Mouse (Mus musculus): Measurements from ENCODE around the gene Nyap1. TPM values are rescaled to one million over a fixed set of nuclear protein-coding genes. Genes with fewer than 3 reads are reported as not detected.

The Nyap1 gene
- polyA plus RNA-seq, 1 experiment from 2014 or later: 1.9 TPM

DNA sequence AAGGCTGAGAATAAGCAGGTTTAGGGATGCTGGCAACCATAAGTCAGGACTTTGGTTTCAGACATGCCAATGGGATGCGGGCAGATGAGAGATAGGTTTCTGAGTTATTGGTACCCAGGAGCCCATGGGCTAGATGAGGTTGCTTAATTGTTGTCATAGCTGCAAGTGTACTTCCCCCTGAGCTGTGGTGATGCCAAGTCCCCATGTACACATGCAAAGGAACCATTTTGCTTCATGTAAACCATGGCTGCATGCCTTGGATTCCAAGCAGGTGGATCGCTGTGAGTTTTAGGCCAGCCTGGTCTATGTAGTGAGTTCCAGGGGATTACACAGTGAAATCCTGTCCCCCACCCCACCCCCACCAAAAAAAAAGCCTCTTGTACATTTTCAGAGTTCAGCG is 55.8 kb downstream of the Nyap1 start:
- peaks cover 9% of the 10 kb centered on the region for H3K4me1 ChIP-seq (replicated peaks; ENCODE audit: control insufficient read depth, insufficient read depth, low read length)
- no peak overlapping the region for H3K9ac ChIP-seq (ENCODE audit: low read length)
- no peak overlapping the region for H3K4me3 ChIP-seq (ENCODE audit: low read depth, low read length)
- no peaks in the 10 kb centered on the region for H3K27me3 ChIP-seq (replicated peaks; ENCODE audit: control insufficient read depth, insufficient read depth, low read length)
- no peak overlapping the region for H3K4me2 ChIP-seq (ENCODE audit: low read length)
- no peak for DNase-seq (ENCODE audit: low spot score)
- H3K36me3 ChIP-seq (ENCODE audit: control insufficient read depth, insufficient read depth, low read length): 0 out of 2 replicates have a peak, but pooled peaks cover 3% of the 10 kb centered on the region
- no peaks in the 10 kb centered on the region for H3K9me3 ChIP-seq (ENCODE audit: control insufficient read depth, low read length)
- no peak for ATAC-seq (replicated peaks; ENCODE audit: low FRiP score, low TSS enrichment, low read depth)
- no peak overlapping the region for H3K27ac ChIP-seq (ENCODE audit: low read depth)
- WGBS: 95% methylated on average over 3 of the region's 3 CpGs

DNA sequence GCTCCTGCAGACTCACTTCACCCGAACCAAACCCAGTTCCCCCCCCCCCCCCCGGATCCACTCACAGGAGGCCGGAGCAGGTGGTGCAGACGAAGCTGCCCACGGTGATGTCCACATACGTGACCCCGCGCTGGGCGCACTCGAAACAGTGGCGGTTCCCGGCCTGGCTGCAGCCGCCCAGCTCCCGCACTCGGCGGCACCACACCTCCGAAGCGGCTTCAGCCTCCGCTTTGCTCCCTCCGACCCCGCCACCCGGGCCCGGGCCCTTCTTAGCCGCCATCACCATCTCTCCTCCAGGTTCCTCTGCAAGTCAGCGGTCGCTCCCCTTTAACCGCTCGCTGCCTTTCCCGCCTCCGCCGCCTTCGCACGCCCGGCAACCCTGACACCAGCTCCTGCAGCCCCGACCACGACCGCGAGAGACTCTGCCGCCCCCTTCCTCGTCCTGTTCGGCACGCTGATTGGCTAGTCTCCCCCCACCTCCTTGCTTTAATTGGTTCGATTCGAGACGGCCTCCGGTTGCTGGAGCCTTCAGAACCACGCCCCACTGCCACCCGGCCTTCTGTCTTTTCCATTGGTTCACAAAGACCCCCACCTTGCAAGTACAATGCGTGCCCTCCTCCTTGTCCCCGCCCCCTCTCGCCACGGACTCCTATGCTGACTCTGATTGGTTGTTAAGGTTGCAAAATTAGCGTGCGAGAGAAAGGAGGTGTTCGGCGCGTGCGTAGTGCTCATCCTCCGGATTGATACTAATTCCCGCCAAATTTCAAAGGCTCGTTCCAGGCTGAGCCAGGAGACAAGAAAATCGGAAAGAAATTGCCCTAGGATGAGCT is 56.9 kb downstream of the Nyap1 start, which contains the start of gene Agfg2:
Gene Agfg2 (minus strand): TSS at position 433 of the 830 bp plus-strand sequence.
- H3K4me3 ChIP-seq (ENCODE audit: low read depth, low read length): peak within 1 kb of the TSS; percentile 63
- H3K4me2 ChIP-seq (ENCODE audit: low read length): peak within 1 kb of the TSS; percentile 85
- H3K9ac ChIP-seq (ENCODE audit: low read length): peak within 1 kb of the TSS; percentile 56
- peak within 1 kb of the TSS; percentile 54; the same call in 1 of the 2 replicates for H3K27ac ChIP-seq (ENCODE audit: low read depth)
- under 1% methylated on average over 62 of the region's 62 CpGs for WGBS
- no peaks in the 10 kb centered on the region for H3K9me3 ChIP-seq (ENCODE audit: control insufficient read depth, low read length)
- H3K27me3 ChIP-seq (replicated peaks; ENCODE audit: control insufficient read depth, insufficient read depth, low read length): no peaks in the 10 kb centered on the region
- peak; percentile 94 for DNase-seq (ENCODE audit: low spot score)
- 0 out of 2 replicates have a peak, but pooled peaks cover 6% of the 10 kb centered on the region for H3K36me3 ChIP-seq (ENCODE audit: control insufficient read depth, insufficient read depth, low read length)
- peak; percentile 98 for ATAC-seq (replicated peaks; ENCODE audit: low FRiP score, low TSS enrichment, low read depth)
- H3K4me1 ChIP-seq (replicated peaks; ENCODE audit: control insufficient read depth, insufficient read depth, low read length): peaks cover 9% of the 10 kb centered on the region

DNA sequence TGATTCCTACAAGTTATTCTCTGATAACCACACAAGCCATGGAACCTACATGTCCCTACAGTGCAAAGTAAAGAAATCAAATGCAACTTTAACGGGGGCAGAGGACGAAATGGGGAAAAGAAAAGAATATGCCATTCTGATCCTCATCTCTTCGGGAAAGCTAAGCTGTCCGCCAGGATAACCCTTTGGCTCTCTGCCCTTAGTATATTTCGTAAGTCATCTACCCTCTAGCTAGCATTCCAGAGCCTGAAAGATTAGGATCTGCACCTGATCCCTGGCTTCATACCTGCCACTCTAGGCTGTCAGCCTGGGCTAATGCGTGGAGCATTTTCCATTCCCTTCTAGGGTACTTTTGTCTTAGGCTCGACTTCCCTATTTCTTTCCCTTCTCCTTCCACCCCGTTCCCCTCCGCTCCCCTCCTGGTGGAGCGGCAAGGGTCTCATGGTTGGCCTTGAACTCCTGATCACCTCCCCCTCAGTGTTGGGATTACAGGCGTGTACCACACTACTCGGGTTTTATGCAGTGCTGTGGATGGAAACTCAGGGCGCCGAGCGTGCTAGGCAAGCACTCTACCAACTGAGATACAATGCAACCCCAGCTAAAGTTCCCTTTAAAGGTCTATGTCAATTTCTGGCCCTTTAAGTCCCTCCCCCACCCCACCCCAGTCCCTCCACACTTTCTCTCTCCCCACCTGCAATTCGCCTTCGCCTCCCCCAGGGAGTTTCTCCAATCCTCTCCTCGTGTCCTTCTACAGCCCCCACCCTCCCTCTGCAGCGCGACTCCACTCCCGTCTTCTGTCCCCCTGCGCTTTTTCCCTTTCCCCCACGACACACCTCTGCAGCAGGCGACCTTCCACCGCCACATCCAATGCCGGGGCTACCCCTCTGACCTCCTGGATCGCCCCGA is 57.8 kb downstream of the Nyap1 start:
- Histone ChIP-seq H3K4me3 (ENCODE audit: low read depth, low read length) (peak overlapping the region; percentile 63), H3K9ac (ENCODE audit: low read length) (peak overlapping the region; percentile 56), H3K9me3 (ENCODE audit: control insufficient read depth, low read length) (no peaks in the 10 kb centered on the region), H3K27ac (ENCODE audit: low read depth) (peak overlapping the region; percentile 54; the same call in 1 of the 2 replicates), H3K4me2 (ENCODE audit: low read length) (peak overlapping the region; percentile 85), H3K27me3 (replicated peaks; ENCODE audit: control insufficient read depth, insufficient read depth, low read length) (no peaks in the 10 kb centered on the region), H3K36me3 (ENCODE audit: control insufficient read depth, insufficient read depth, low read length) (0 out of 2 replicates have a peak, but pooled peaks cover 6% of the 10 kb centered on the region), H3K4me1 (replicated peaks; ENCODE audit: control insufficient read depth, insufficient read depth, low read length) (peaks cover 9% of the 10 kb centered on the region)
- 10% methylated on average over 28 of the region's 28 CpGs for WGBS
- DNase-seq (ENCODE audit: low spot score) (peak; percentile 58), ATAC-seq (replicated peaks; ENCODE audit: low FRiP score, low TSS enrichment, low read depth) (no peak; the same call in none of the 2 replicates)

GRCm38 (mm10) chr5:137682526-137682925 is 58.9 kb downstream of the Nyap1 start:
- Histone ChIP-seq H3K4me2 (ENCODE audit: low read length) (peak overlapping the region; percentile 85), H3K9me3 (ENCODE audit: control insufficient read depth, low read length) (no peaks in the 10 kb centered on the region), H3K9ac (ENCODE audit: low read length) (no peak overlapping the region), H3K27ac (ENCODE audit: low read depth) (no peak overlapping the region), H3K36me3 (ENCODE audit: control insufficient read depth, insufficient read depth, low read length) (0 out of 2 replicates have a peak, but pooled peaks cover 6% of the 10 kb centered on the region), H3K27me3 (replicated peaks; ENCODE audit: control insufficient read depth, insufficient read depth, low read length) (no peaks in the 10 kb centered on the region), H3K4me3 (ENCODE audit: low read depth, low read length) (no peak overlapping the region), H3K4me1 (replicated peaks; ENCODE audit: control insufficient read depth, insufficient read depth, low read length) (peaks cover 9% of the 10 kb centered on the region)
- 89% methylated on average over 6 of the region's 6 CpGs for WGBS
- ATAC-seq (replicated peaks; ENCODE audit: low FRiP score, low TSS enrichment, low read depth) (no peak), DNase-seq (ENCODE audit: low spot score) (no peak)

Other genes with a start within 250 kb of the Nyap1 start
- 58.8 and 65.1 TPM in 2 replicates for gene Pop7, start 239.1 kb downstream of the Nyap1 start, polyA plus RNA-seq (2014; fragmentation: Nextera tagmentation; extraction: Ambion mirVana)
- 12.1 and 13.5 TPM in 2 replicates for gene Gigyf1, start 223.1 kb downstream of the Nyap1 start, polyA plus RNA-seq (2014; fragmentation: Nextera tagmentation; extraction: Ambion mirVana)
- gene Epo, start 208.4 kb downstream of the Nyap1 start, polyA plus RNA-seq (2014; fragmentation: Nextera tagmentation; extraction: Ambion mirVana): 0.71 and 0.80 TPM in 2 replicates
- gene Gnb2, start 208.1 kb downstream of the Nyap1 start, polyA plus RNA-seq (2014; fragmentation: Nextera tagmentation; extraction: Ambion mirVana): 390 and 430 TPM in 2 replicates
- 3.5 and 6.7 TPM in 2 replicates for gene Actl6b, start 188.1 kb downstream of the Nyap1 start, polyA plus RNA-seq (2014; fragmentation: Nextera tagmentation; extraction: Ambion mirVana)
- 0.34 and 0.38 TPM in 2 replicates for gene Tfr2, start 171.8 kb downstream of the Nyap1 start, polyA plus RNA-seq (2014; fragmentation: Nextera tagmentation; extraction: Ambion mirVana)
- gene Mospd3, start 140.5 kb downstream of the Nyap1 start, polyA plus RNA-seq (2014; fragmentation: Nextera tagmentation; extraction: Ambion mirVana): 29.0 and 29.4 TPM in 2 replicates
- gene Pcolce, start 127.8 kb downstream of the Nyap1 start, polyA plus RNA-seq (2014; fragmentation: Nextera tagmentation; extraction: Ambion mirVana): 112 and 126 TPM in 2 replicates
- 0.11 and 0.28 TPM in 2 replicates for gene Fbxo24, start 112.6 kb downstream of the Nyap1 start, polyA plus RNA-seq (2014; fragmentation: Nextera tagmentation; extraction: Ambion mirVana)
- gene Lrch4, start 112.5 kb downstream of the Nyap1 start, polyA plus RNA-seq (2014; fragmentation: Nextera tagmentation; extraction: Ambion mirVana): 31.2 and 35.3 TPM in 2 replicates
- gene Gm20605, start 112.4 kb downstream of the Nyap1 start, polyA plus RNA-seq (2014; fragmentation: Nextera tagmentation; extraction: Ambion mirVana): 9.2 and 10.1 TPM in 2 replicates
- 6.9 and 10.2 TPM in 2 replicates for gene Sap25, start 100.3 kb downstream of the Nyap1 start, polyA plus RNA-seq (2014; fragmentation: Nextera tagmentation; extraction: Ambion mirVana)
- 0.08 TPM in 1 of 2 replicates, not detected in the other for gene Irs3, start 95.9 kb downstream of the Nyap1 start, polyA plus RNA-seq (2014; fragmentation: Nextera tagmentation; extraction: Ambion mirVana)
- 16.0 and 16.4 TPM in 2 replicates for gene Agfg2, start 56.9 kb downstream of the Nyap1 start, polyA plus RNA-seq (2014; fragmentation: Nextera tagmentation; extraction: Ambion mirVana)
- gene Tsc22d4, start 4.1 kb upstream of the Nyap1 start, polyA plus RNA-seq (2014; fragmentation: Nextera tagmentation; extraction: Ambion mirVana): 121 and 125 TPM in 2 replicates
- 25.5 and 35.4 TPM in 2 replicates for gene Ppp1r35, start 37.2 kb upstream of the Nyap1 start, polyA plus RNA-seq (2014; fragmentation: Nextera tagmentation; extraction: Ambion mirVana)
- 12.1 and 15.4 TPM in 2 replicates for gene Mepce, start 46.0 kb upstream of the Nyap1 start, polyA plus RNA-seq (2014; fragmentation: Nextera tagmentation; extraction: Ambion mirVana)
- gene Zcwpw1, start 46.2 kb upstream of the Nyap1 start, polyA plus RNA-seq (2014; fragmentation: Nextera tagmentation; extraction: Ambion mirVana): 14.4 and 17.9 TPM in 2 replicates
- 2.5 and 3.0 TPM in 2 replicates for gene Pilra, start 94.7 kb upstream of the Nyap1 start, polyA plus RNA-seq (2014; fragmentation: Nextera tagmentation; extraction: Ambion mirVana)
- gene Pilrb1, start 116.5 kb upstream of the Nyap1 start, polyA plus RNA-seq (2014; fragmentation: Nextera tagmentation; extraction: Ambion mirVana): 0.66 and 1.4 TPM in 2 replicates
- 0.55 and 0.63 TPM in 2 replicates for gene Pilrb2, start 130.2 kb upstream of the Nyap1 start, polyA plus RNA-seq (2014; fragmentation: Nextera tagmentation; extraction: Ambion mirVana)
- 13.2 and 13.6 TPM in 2 replicates for gene Cyp3a13, start 180.0 kb upstream of the Nyap1 start, polyA plus RNA-seq (2014; fragmentation: Nextera tagmentation; extraction: Ambion mirVana)
- 0.19 and 0.38 TPM in 2 replicates for gene Gjc3, start 221.5 kb upstream of the Nyap1 start, polyA plus RNA-seq (2014; fragmentation: Nextera tagmentation; extraction: Ambion mirVana)
- not detected in 2 replicates for gene Azgp1, start 239.9 kb upstream of the Nyap1 start, polyA plus RNA-seq (2014; fragmentation: Nextera tagmentation; extraction: Ambion mirVana)

Measured in intestine, embryonic 14.5 days (tissue).